Mouse (Mus musculus) brain, embryonic 14.5 days (tissue): ENCODE results near the gene Fbxo27. TPM values are rescaled to one million over a fixed set of nuclear protein-coding genes. Genes with fewer than 3 reads are reported as not detected.

Source experiments
- DNase-seq: peaks from one replicate; pipeline ENCODE4 v3.0.0-alpha.2; 2011; ENCODE audit warnings: low read depth
- CTCF ChIP-seq: fragments of 200-500 bp; IDR thresholded peaks from 2 replicates; pipeline ENCODE4 v1.5.1; 2012; ENCODE audit warnings: inconsistent platforms, mild to moderate bottlenecking, moderate library complexity, borderline replicate concordance; ENCODE audit not compliant: insufficient read depth, insufficient read length; ENCODE audit errors: extremely low read depth
- POLR2A ChIP-seq: fragments of 200-500 bp; IDR thresholded peaks from 2 replicates; pipeline ENCODE4 v1.6.1; 2012; ENCODE audit warnings: mild to moderate bottlenecking, inconsistent platforms, borderline replicate concordance; ENCODE audit not compliant: poor library complexity, insufficient read depth, insufficient read length, severe bottlenecking; ENCODE audit errors: extremely low read depth
- polyA plus RNA-seq: library from polyadenylated mRNA; depleted of rRNA; stranded (reverse); fragments of >200 nt; gene quantifications from 2 replicates; pipeline ENCODE4 v1.2.3, GENCODE M21; 2012

The Fbxo27 gene
- polyA plus RNA-seq, 1 experiment: 18.0 TPM

- DNase-seq: no peak
Measured at GRCm38 (mm10) chr7:28715598-28715997, 22.9 kb downstream of the Fbxo27 start.

DNA sequence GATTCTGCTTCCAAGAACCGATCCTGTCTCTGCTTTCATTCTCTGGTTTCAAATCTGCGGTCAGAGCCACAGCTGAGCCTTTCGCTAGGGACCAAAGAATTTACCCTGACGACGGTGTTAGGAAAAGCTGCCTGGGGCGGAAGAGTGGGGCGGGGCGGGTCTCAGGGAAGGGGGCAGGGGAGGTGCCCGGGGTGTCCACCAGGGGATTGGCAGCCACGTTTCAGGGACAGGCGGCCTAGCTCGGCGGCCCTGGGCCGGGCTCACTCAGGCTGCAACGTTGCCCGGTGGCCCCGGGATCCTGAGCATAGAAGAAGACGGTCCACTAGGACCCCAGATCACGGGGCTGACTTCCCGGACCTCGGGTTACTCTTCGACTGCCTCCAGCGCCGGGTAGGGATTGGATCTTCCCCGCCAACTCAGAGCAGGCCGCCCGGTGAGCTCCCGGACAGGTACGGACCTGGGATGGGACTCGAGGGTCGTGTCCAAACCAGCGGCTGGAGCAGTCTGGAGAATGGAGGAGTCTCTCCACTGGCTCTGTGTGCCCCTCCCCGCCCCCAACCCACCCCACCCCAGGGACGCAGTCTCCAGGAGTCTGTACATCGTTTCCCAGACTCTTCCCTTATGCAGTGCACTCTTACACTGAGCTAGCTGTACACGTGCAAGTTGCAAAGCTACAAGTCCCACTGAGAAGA, 24.1 kb downstream of the Fbxo27 start, which contains the start of gene Fbxo17:
Fbxo17 (plus strand) TSS at position 215 of the 692 bp plus-strand sequence.
- peak; percentile 67 for DNase-seq
- TF ChIP-seq POLR2A (no peak), CTCF (no peak)

More at GRCm38 (mm10) chr7:28715598-28715997, 22.9 kb downstream of the Fbxo27 start:
- TF ChIP-seq CTCF: peak; percentile 10; the same call in 1 of the 2 replicates
- no peak for TF ChIP-seq POLR2A

DNA sequence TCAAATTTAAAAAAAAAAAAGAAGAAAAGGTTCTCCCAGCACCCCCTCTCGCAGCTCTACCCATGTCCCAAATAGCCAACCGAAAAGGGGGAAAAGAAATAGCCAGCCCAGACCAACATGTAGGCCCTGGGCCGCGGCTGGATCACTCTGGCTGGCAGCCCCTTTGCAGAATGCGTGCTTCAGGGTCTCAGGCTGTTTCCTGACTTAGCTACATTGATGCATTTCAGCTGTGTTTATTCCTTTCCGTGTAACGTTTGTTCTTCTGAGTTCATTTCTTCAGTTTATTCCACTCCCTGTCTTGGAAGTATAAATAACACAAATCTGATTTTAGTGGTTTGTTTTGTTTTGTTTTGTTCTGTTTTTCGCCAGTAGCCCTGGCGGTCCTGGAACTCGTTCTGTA, 25.1 kb downstream of the Fbxo27 start:
- TF ChIP-seq CTCF (no peak), POLR2A (no peak)
- no peak for DNase-seq

GRCm38 (mm10) chr7:28719159-28719558, 26.5 kb downstream of the Fbxo27 start:
- DNase-seq: no peak
- TF ChIP-seq POLR2A: no peak
- no peak for TF ChIP-seq CTCF

DNA sequence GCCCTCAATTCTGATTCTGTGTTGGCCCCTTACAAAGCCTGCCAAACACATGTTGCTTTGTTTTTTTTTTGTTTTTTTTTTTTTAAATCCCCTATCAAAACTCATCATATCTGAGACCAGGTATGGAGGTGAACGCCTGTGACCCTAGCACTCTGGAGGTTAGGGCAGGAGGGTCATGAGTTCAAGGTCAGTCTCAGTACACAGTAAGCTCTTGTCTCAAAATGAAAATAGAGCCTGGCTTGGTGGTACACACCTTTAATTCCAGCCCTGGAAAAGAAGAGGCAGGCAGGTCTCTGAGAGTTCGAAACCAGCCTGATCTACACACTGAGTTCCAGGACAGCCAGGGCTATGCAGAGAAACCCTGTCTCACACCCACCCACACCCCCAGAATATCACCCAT, 27.0 kb downstream of the Fbxo27 start:
- TF ChIP-seq CTCF (no peak), POLR2A (no peak)
- DNase-seq: no peak

- no peak for DNase-seq
- TF ChIP-seq POLR2A (no peak), CTCF (no peak)
Measured at GRCm38 (mm10) chr7:28720753-28721537, 28.3 kb downstream of the Fbxo27 start.

GRCm38 (mm10) chr7:28722079-28722478, 29.4 kb downstream of the Fbxo27 start:
- DNase-seq: no peak

DNA sequence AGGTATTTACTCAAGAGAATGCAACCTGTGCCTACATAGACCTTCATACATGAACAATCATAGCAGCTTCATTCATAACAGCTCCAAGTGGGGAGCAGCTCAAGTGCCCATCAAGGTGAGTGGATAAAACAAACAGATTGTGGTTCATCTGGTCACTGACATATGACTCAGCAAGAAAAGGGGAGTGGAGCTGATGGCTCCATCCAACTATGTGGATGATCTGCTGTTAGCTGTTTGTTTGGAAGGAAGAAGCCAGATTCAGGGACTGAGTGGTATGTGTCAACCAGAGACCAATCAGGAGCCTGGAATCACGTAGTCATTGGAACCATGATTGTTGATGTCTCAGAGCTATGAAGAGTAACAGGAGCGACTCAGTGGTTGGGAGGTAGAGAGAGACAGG, 32.0 kb downstream of the Fbxo27 start:
- TF ChIP-seq CTCF (no peak), POLR2A (no peak)
- DNase-seq: no peak

More at GRCm38 (mm10) chr7:28722079-28722478, 29.4 kb downstream of the Fbxo27 start:
- TF ChIP-seq CTCF (peak; percentile 23; the same call in 1 of the 2 replicates), POLR2A (no peak)

DNA sequence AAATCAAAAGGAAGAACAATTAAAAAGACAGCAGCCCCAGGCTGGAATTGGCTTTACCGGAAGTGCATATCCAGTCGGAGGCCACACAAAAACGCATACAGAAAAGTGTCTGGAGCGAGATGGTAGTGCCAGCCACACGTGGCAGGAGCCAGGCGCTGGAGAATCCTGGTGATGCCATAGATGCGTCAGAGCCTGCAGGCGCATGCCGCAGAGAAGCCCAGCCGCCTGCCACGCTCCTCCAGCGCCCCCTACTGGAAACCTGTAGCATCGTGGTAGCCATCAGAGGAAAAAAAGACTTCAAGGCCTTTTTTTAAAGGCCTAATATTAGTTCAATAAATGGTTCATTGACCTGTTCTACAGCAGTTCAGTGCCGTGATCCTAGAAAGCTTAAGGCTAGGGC, 34.0 kb downstream of the Fbxo27 start:
- DNase-seq: peak; percentile 88
- TF ChIP-seq CTCF: peak; percentile 92
- TF ChIP-seq POLR2A: no peak

DNA sequence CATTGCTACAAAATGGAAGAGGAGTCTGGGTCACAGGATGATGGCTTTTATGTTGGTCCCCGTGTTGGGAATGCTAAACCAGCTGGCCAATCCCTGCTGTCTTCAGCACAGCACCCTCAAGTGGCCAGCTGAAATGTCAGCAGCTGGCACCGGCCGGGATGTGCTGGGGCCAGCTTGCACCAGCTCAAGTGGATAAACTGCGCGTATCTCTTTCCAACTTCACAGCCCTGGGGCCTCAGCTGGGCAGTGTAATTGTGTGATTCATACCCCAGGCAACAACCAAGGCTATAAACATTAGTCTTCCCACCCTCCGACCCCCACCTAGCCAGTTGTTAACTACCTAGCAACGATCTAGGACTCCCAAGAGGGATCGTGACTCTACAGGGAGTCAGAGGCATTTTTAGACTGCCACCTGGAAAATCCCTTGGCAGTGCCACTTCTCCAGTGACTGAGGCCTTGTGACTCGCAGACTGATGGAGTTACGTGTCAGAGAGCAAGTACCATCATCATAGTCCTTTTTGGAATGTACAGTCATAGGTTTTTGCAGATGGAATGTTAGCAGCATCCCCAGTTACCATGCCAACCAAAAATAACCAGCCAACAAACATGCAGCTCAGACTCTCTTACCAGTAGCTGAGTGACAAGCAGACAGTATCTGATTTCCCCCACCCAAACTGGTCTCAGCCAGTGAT, 35.1 kb downstream of the Fbxo27 start:
- peak; percentile 48; the same call in 1 of the 2 replicates for TF ChIP-seq CTCF
- TF ChIP-seq POLR2A: no peak
- peak; percentile 36 for DNase-seq

DNA sequence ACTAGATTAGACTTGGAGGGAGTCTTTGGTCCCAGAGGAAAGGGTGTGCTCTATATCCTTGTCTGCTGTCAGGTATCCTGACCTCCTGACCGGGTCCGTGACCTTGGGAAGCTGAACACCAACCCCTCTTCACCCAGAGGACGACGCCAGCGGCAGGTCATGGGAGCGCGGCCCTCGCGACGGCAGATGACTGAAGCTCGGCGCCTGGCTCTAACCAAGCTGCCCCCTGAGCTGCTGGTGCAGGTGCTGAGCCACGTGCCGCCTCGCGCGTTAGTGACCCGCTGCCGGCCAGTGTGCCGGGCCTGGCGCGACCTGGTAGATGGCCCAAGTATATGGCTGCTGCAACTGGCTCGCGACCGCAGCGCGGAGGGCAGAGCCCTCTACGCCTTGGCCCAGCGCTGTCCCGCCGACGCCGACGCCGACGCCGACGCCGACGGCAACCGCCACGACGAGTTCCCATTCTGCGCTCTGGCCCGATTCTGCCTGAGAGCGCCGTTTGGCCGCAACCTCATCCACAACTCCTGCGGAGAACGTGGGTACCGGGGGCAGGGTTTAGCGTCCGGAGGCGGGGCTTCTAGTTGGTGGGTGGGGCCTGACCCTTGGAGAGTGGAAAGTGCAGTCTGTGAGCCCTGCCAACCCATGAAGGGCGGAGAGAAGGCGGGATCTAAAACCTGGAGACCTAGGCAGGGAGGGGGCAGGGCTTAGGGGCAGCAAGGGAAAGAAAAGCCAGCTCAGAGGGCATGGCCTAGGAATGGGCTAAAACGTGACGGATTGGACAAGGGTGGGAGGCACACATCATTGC, 39.9 kb downstream of the Fbxo27 start:
- peak; percentile 84 for DNase-seq

More for the DNA sequence above, 39.9 kb downstream of the Fbxo27 start:
- no peak for TF ChIP-seq CTCF
- no peak for TF ChIP-seq POLR2A
